Mouse (Mus musculus): ENCODE measurements around the gene Xbp1. TPM values are rescaled to one million over a fixed set of nuclear protein-coding genes. Genes with fewer than 3 reads are reported as not detected.
"Not testable (repeated sequence)": the region's sequence is repeated elsewhere in the genome, so short reads cannot be mapped to it uniquely, and the experiment has no call there.

Gene Xbp1
- polyA plus RNA-seq, 1 experiment from 2014 or later = 127 TPM

DNA sequence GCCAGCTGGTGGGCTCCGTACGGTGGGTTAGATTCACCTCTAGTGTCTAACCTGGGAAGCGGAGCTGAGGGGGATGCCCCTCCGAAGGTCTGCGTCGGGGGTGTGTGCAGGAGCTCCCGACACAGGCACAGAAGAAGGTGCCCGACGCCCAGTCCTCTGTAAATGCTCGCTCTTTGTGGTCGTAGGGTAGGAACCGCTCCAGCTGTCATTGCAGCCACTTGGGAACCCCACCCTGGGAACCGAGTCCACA lies 732 bp downstream of the Xbp1 start:
- Histone ChIP-seq H3K27me3 (no peaks in the 10 kb centered on the region), H3K4me2 (peak overlapping the region; percentile 63), H3K9ac (replicated peaks) (peak overlapping the region; percentile 97), H3K36me3 (peaks cover 39% of the 10 kb centered on the region), H3K9me3 (no peaks in the 10 kb centered on the region), H3K4me1 (replicated peaks) (peaks cover 16% of the 10 kb centered on the region), H3K27ac (peak overlapping the region; percentile 93), H3K4me3 (replicated peaks) (peak overlapping the region; percentile 98)
- WGBS = 0% methylated on average over 13 of the region's 13 CpGs
- no peak for ATAC-seq (ENCODE audit: insufficient number of reproducible peaks, insufficient read depth, low FRiP score, low TSS enrichment, low read depth)

- Histone ChIP-seq H3K36me3 (peaks cover 45% of the 10 kb centered on the region), H3K27me3 (no peaks in the 10 kb centered on the region), H3K4me3 (replicated peaks) (peak overlapping the region; percentile 98), H3K9ac (replicated peaks) (peak overlapping the region; percentile 97), H3K27ac (peak overlapping the region; percentile 93), H3K9me3 (no peaks in the 10 kb centered on the region), H3K4me1 (replicated peaks) (peaks cover 16% of the 10 kb centered on the region), H3K4me2 (peak overlapping the region; percentile 63)
- WGBS = under 1% methylated on average over 34 of the region's 34 CpGs
- no peak for ATAC-seq (ENCODE audit: insufficient number of reproducible peaks, insufficient read depth, low FRiP score, low TSS enrichment, low read depth)
These were observed 1.2 kb downstream of the Xbp1 start for GRCm38 (mm10) chr11:5521516-5522291.

DNA sequence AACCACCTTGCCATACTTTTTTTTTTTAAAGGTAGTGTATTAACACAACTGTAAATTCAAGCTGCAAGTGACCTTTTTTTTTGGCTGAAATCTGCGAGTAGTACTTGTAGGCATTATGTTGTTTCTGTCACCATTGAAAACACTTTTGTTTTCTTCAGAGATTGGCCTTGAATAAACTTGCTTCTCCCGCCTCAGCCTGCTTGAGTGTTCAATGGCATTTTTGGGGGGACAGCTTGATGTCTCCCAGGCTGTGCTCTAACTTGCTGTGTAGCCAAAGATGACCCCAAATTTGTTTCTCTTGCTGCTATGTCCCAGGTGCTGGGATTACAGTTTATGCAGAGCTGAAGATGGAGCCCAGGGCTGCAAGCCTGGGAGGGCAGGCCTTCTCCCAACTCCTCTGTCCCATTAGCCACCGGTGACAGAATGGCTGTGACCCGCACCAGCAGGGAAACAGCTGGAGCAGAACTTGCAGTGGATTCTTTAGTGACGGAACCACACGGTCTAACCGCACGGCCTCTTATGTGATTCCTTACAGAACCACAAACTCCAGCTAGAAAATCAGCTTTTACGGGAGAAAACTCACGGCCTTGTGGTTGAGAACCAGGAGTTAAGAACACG lies 2.4 kb downstream of the Xbp1 start:
- no peak overlapping the region for H3K4me3 ChIP-seq (replicated peaks)
- ATAC-seq (ENCODE audit: insufficient number of reproducible peaks, insufficient read depth, low FRiP score, low TSS enrichment, low read depth) = no peak
- H3K4me1 ChIP-seq (replicated peaks) = peaks cover 16% of the 10 kb centered on the region
- H3K27ac ChIP-seq = no peak overlapping the region
- no peak overlapping the region for H3K9ac ChIP-seq (replicated peaks)
- no peaks in the 10 kb centered on the region for H3K9me3 ChIP-seq
- 93% methylated on average over 11 of the region's 11 CpGs for WGBS
- H3K4me2 ChIP-seq = peak overlapping the region; percentile 63
- H3K36me3 ChIP-seq = peaks cover 56% of the 10 kb centered on the region
- no peaks in the 10 kb centered on the region for H3K27me3 ChIP-seq

DNA sequence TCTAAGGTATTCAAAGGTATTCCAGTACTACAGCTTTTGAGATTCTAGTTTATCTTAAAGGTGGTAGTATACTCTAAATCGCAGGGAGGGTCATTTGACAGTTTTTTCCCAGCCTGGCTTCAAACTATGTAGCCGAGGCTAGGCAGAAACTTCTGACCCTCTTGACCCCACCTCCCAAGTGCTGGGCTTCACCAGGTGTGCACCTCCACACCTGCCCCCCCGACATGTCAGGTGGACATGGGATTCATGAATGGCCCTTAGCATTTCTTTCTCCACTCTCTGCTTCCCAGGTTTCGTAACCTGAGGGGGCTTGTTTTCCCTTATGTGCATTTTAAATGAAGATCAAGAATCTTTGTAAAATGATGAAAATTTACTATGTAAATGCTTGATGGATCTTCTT lies 5.0 kb downstream of the Xbp1 start:
- peaks cover 13% of the 10 kb centered on the region for H3K4me1 ChIP-seq (replicated peaks)
- no peak for ATAC-seq (ENCODE audit: insufficient number of reproducible peaks, insufficient read depth, low FRiP score, low TSS enrichment, low read depth)
- peaks cover 80% of the 10 kb centered on the region for H3K36me3 ChIP-seq
- no peak overlapping the region for H3K9ac ChIP-seq (replicated peaks)
- no peaks in the 10 kb centered on the region for H3K9me3 ChIP-seq
- H3K27ac ChIP-seq = no peak overlapping the region
- no peak overlapping the region for H3K4me3 ChIP-seq (replicated peaks)
- no peaks in the 10 kb centered on the region for H3K27me3 ChIP-seq
- H3K4me2 ChIP-seq = no peak overlapping the region
- WGBS = 88% methylated on average over 4 of the region's 4 CpGs

DNA sequence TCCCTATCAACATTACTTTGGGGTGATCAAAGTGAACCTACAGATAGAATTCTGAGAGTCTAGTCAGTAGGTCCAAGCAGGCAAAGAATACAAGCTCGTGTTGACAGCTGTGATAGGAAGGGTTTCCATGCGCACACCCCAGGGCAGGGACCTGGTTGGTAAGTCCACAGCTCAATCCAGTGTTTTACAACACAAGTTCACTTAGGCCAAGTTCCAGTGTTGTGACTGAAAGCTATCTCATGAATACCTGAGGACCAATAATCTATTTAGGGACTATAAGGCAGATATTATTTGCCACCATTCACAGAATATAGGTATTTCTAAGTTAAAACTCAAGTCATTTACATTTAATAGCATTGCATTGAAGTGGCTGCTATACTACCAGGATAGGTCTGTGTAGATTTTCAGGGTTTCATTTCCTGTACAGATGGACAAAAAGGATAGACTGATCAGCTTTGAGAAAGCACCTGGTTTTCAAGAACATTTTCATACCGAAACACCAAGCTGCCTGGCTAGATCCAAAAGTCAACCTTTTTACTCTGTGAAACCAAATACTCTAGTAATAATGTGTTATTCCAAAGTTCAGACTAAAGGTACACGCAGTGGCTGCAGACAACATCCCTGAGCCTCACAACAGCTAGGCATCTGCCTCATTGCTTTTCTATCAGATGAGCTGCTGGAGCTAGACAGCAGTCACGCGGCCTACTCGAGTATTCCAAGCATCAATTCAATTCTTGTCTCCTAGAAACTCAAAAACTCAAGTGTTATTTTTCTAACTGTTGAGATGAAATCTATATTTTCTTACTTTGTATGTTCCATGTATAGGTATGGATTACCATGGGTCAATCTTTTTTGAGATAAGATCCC lies 6.3 kb downstream of the Xbp1 start:
- H3K36me3 ChIP-seq = peaks cover 94% of the 10 kb centered on the region
- peaks cover 13% of the 10 kb centered on the region for H3K4me1 ChIP-seq (replicated peaks)
- 92% methylated on average over 7 of the region's 7 CpGs for WGBS

DNA sequence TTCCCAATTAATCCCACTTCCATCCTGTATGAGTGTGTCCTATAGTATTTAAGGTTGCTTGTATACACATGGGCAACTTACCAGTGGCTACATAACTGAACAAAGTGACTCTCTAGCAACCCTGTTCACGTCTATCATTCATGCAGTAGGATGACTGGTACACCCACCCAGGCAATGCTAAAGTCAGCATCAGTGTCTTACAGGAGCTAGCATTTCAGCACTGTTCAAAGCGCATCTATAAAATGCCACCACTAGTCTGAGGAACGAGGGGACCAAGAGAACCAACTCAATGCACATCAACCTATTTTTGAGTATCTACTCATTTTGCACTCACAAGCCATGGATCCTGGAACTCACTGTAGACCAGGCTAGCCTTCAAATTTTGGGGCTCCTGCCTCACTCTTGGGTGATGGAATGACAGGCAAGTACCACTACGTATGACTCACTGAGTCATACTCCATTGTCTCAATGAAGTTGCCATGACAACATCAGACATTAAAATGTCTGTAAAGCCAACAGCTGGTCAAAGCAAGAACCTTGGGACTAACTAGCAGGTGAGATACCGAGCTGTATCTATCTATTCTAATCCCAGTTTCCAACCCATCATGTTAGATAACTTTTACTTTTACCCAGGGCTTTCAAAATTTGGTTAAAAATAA lies 7.5 kb downstream of the Xbp1 start:
- WGBS = 90% methylated on average over 5 of the region's 5 CpGs
- H3K9me3 ChIP-seq = no peaks in the 10 kb centered on the region
- H3K4me1 ChIP-seq (replicated peaks) = peaks cover under 1% of the 10 kb centered on the region
- no peak for ATAC-seq (ENCODE audit: insufficient number of reproducible peaks, insufficient read depth, low FRiP score, low TSS enrichment, low read depth)
- no peak overlapping the region for H3K27ac ChIP-seq
- H3K4me3 ChIP-seq (replicated peaks) = no peak overlapping the region
- no peaks in the 10 kb centered on the region for H3K27me3 ChIP-seq
- H3K9ac ChIP-seq (replicated peaks) = no peak overlapping the region
- peaks cover 99% of the 10 kb centered on the region for H3K36me3 ChIP-seq
- H3K4me2 ChIP-seq = no peak overlapping the region

More for the DNA sequence above, 6.3 kb downstream of the Xbp1 start:
- Histone ChIP-seq H3K4me3 (replicated peaks) (no peak overlapping the region), H3K9ac (replicated peaks) (no peak overlapping the region), H3K4me2 (no peak overlapping the region), H3K27ac (no peak overlapping the region), H3K9me3 (no peaks in the 10 kb centered on the region), H3K27me3 (no peaks in the 10 kb centered on the region)
- no peak for ATAC-seq (ENCODE audit: insufficient number of reproducible peaks, insufficient read depth, low FRiP score, low TSS enrichment, low read depth)

DNA sequence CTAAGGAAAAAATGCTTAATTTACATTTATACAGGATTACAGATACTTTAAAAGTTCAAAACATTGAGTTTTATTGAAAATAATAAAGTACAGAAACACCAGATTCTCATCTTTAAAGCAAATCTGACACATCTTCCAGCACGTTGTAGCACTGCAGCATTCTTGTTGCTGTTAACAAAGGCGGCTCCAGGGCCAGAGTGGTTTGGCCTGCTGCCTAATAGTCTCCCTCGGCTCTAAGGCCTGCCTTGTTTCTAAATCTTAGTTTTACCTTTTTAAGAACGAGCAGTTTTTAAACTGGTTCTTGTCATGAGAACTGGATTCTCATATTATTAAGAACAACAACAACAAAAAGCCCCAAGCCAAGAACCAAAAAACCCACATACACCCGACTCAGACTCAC lies 8.4 kb downstream of the Xbp1 start:
- no peaks in the 10 kb centered on the region for H3K4me1 ChIP-seq (replicated peaks)
- ATAC-seq (ENCODE audit: insufficient number of reproducible peaks, insufficient read depth, low FRiP score, low TSS enrichment, low read depth) = no peak
- H3K27me3 ChIP-seq = no peaks in the 10 kb centered on the region
- no peak overlapping the region for H3K4me2 ChIP-seq
- no peaks in the 10 kb centered on the region for H3K9me3 ChIP-seq
- no peak overlapping the region for H3K9ac ChIP-seq (replicated peaks)
- WGBS = 83% methylated on average over 5 of the region's 5 CpGs
- no peak overlapping the region for H3K4me3 ChIP-seq (replicated peaks)
- H3K36me3 ChIP-seq = peaks cover 99% of the 10 kb centered on the region
- no peak overlapping the region for H3K27ac ChIP-seq

DNA sequence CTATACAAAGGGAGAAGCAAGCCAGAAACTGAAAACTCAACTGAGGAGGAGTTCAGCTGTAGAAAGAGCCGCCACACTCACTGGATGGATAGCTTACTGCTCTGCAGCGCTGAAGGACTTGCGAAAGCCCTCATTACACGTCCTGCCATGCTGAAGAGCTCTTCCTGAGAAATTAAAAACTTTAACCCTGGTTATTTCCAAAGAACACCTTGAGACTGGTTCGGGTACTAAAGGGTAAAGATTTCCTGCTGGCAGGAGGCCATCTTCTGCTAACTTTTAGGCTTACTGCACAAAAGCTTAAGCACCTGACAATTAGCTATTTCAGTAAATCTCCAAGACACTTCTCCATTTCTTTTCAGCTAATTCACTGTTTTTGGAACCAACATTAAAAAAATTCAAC lies 9.7 kb downstream of the Xbp1 start:
- H3K36me3 ChIP-seq = peaks cover 99% of the 10 kb centered on the region
- H3K27me3 ChIP-seq = no peaks in the 10 kb centered on the region
- no peak for ATAC-seq (ENCODE audit: insufficient number of reproducible peaks, insufficient read depth, low FRiP score, low TSS enrichment, low read depth)
- no peaks in the 10 kb centered on the region for H3K9me3 ChIP-seq
- no peak overlapping the region for H3K27ac ChIP-seq
- H3K4me2 ChIP-seq = no peak overlapping the region
- 88% methylated on average over 5 of the region's 5 CpGs for WGBS
- no peak overlapping the region for H3K4me3 ChIP-seq (replicated peaks)
- H3K4me1 ChIP-seq (replicated peaks) = no peaks in the 10 kb centered on the region
- H3K9ac ChIP-seq (replicated peaks) = no peak overlapping the region

DNA sequence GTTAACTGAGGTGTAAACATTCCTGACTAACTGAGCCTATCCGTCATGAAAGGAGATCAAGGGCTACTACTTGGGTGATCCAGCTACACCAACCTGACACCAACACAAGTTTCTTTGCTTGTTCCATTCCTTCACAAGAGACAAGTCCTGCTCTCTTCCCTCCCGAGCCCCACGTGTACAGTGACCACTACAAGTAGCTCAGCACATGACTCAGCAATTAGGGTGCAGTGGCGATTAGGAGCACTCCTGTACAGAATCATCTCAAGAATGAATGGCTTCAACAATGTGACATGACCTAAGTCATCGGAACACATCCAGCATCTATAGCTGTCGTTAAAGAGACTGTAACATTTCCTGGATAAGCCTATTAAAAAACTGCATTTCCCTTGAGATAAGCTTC lies 10.3 kb downstream of the Xbp1 start:
- H3K27me3 ChIP-seq = no peaks in the 10 kb centered on the region
- no peak overlapping the region for H3K4me3 ChIP-seq (replicated peaks)
- no peak overlapping the region for H3K9ac ChIP-seq (replicated peaks)
- peaks cover 94% of the 10 kb centered on the region for H3K36me3 ChIP-seq
- no peak overlapping the region for H3K27ac ChIP-seq
- H3K4me2 ChIP-seq = no peak overlapping the region
- no peak for ATAC-seq (ENCODE audit: insufficient number of reproducible peaks, insufficient read depth, low FRiP score, low TSS enrichment, low read depth)
- 84% methylated on average over 6 of the region's 6 CpGs for WGBS
- H3K4me1 ChIP-seq (replicated peaks) = no peaks in the 10 kb centered on the region
- no peaks in the 10 kb centered on the region for H3K9me3 ChIP-seq

GRCm38 (mm10) chr11:5533108-5533507 lies 12.6 kb downstream of the Xbp1 start:
- H3K9ac ChIP-seq (replicated peaks) = no peak overlapping the region
- H3K36me3 ChIP-seq = peaks cover 85% of the 10 kb centered on the region
- no peak overlapping the region for H3K27ac ChIP-seq
- ATAC-seq (ENCODE audit: insufficient number of reproducible peaks, insufficient read depth, low FRiP score, low TSS enrichment, low read depth) = no peak
- H3K27me3 ChIP-seq = no peaks in the 10 kb centered on the region
- WGBS = 80% methylated on average over 5 of the region's 5 CpGs
- no peak overlapping the region for H3K4me3 ChIP-seq (replicated peaks)
- H3K9me3 ChIP-seq = no peaks in the 10 kb centered on the region
- no peak overlapping the region for H3K4me2 ChIP-seq
- H3K4me1 ChIP-seq (replicated peaks) = peaks cover 2% of the 10 kb centered on the region; the same call in 1 of the 2 replicates

DNA sequence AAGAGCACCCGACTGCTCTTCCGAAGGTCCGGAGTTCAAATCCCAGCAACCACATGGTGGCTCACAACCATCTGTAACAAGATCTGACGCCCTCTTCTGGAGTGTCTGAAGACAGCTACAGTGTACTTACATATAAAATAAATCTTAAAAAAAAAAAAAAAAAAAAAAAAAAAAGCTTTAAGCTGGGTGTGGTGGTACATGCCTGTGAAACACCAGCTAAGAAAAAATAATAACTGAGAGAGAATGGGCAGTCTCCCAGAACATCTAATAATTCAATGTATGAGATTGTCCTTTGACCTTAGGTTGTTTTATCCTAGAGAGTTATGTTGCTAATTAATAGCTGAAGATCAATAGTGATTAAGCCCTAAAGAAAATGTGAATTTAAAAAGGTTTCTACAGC lies 17.0 kb downstream of the Xbp1 start:
- H3K27ac ChIP-seq; H3K9me3 ChIP-seq; H3K9ac ChIP-seq (replicated peaks); H3K4me2 ChIP-seq; H3K27me3 ChIP-seq; ATAC-seq (ENCODE audit: insufficient number of reproducible peaks, insufficient read depth, low FRiP score, low TSS enrichment, low read depth); H3K4me3 ChIP-seq (replicated peaks): not testable (repeated sequence)
- 87% methylated on average over 4 of the region's 4 CpGs for WGBS
- Histone ChIP-seq H3K4me1 (replicated peaks) (peaks cover 20% of the 10 kb centered on the region), H3K36me3 (peaks cover 55% of the 10 kb centered on the region)
